Mouse (Mus musculus): ENCODE data around the gene Dock9. TPM values are rescaled to one million over a fixed set of nuclear protein-coding genes. Genes with fewer than 3 reads are reported as not detected.
A peak's percentile ranks its signal among the peaks of the same experiment; 100 is the strongest.

Dock9 gene
- polyA plus RNA-seq, 1 experiment: 64.7 TPM

DNA sequence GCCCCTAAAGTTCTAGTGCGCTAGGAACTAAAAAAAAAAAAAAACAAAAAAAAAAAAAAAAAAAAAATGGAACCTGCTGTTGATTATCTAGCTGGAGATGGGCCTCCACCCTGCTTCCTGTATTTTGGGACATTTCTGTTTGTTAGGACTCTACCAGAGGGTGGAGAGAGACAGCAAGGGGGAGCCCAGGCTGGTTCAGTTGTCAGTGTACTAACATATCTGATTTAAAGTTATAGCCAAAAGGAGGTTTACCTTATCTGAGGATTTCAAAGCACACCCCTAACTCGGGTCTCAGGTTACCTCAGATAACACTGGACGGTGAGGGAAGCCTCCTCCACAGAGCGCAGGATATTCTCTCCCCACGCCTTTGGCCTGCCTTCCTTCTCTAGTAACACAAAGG, 4.0 kb downstream of the Dock9 start:
- DNase-seq (ENCODE audit: extremely low spot score in 1 of 2, low spot score in 1 of 2): no peak

DNA sequence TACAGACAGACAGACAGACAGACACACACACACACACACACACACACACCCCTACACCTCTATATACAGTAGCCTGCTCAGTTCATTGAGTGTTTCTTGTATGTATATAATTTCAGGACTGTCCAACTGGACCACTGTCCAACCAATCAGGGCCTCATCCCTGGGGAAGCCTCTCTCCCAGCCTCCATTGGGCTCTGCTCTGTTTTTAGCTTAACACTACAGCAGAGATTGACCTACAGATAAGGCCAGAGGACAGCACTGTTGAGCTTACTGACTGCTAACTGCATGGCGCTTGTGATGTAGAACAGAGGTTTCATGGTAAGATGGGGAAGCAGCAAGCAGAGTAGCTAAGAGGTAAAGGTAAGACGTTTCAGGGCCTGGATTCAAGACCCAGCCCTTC, 5.7 kb downstream of the Dock9 start:
- no peak for DNase-seq (ENCODE audit: extremely low spot score in 1 of 2, low spot score in 1 of 2)

DNA sequence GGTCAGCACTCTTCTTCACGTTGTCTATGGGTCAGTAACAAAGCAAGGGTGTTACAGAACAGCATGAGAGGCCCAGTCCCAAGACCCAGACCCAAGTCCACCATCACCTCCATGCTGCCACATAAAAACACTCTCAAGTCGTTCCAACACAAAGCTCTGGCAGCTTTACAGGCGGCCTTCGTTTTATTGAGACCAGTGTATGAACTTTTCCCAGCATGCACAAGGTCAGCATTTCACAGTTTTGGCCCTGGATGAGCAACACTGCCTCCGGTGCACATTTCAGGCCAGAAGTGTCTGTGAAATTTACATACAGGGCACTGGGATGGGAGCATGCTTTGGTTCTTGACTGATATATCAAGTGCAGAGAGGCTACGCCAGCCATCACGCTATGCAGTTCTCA, 6.5 kb downstream of the Dock9 start:
- DNase-seq (ENCODE audit: extremely low spot score in 1 of 2, low spot score in 1 of 2): no peak

DNA sequence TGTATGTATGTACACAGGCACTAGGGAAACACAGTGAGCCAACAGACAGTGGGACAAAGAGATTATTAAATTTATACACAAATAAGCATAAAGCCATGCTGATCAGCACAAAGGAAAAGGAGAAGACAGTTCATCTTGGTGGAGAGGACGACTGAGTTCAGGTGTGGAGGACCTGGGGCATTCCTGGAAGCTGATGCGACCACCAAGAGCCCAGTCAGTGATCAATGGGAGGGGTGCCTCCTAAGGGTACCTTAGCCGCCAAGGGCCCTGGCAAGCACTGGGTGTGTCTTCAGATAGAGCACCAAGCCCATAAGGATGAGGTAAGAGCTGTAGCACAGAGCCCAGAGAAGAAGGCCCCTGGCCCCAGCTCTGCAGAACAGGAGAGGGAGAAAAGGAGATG, 8.4 kb downstream of the Dock9 start:
- no peak for DNase-seq (ENCODE audit: extremely low spot score in 1 of 2, low spot score in 1 of 2)

DNA sequence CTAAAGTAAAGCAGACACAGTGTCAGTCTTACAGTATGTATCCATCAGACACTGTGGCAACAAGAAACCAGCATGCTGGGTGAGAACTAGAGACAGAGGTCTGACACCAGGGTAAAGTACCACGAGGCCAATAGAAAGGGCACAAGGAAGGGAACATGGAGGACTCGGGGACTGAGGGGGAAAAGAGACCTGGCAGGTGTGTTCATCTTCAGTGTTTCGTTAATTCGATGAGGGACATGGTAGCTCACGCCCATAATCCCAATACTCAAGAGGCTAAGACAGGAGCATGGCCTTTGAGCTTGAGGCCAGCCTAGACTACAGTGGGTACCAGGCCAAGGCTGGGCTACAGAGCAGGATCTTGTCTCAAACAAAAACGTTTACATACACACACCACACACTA, 9.2 kb downstream of the Dock9 start:
- DNase-seq (ENCODE audit: extremely low spot score in 1 of 2, low spot score in 1 of 2): no peak

DNA sequence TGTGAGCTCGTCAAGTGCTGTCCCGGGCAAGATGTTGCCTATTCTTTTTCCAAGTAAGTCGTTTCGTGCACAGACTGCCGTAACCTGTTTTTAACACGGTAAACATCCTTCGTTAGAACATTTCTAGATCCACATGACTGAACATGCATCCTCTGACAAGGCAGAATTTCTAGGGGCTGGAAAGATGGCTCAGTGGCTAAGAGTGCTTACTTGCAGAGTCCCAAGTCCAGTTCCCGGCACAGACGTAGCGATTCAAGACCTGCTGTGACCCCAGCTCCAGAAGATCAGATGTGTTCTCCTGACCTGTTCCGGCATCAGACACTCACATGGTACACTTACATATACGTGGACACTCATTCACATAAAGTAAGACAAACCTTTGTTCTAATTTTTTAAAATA, 10.2 kb downstream of the Dock9 start:
- no peak for DNase-seq (ENCODE audit: extremely low spot score in 1 of 2, low spot score in 1 of 2)

DNA sequence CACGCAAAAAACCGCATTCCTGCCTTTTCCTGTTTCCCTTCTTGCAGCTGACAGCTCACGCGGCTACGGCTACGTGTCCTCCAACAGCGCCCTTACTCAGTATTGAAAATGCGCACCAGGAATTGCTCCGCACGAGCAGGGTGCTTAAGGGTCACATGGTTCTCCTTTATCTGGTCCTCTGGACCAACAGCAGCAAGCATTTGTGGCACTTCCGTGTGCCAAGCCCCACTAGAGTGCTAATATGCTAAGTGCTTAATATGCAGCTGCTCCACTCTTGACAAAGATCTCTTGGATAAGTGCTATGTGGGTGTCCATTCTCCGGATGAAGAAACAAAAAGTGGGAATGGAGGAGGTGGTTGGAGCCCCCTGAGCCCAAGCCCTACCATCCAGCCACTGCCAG, 10.7 kb downstream of the Dock9 start:
- DNase-seq (ENCODE audit: extremely low spot score in 1 of 2, low spot score in 1 of 2): no peak

DNA sequence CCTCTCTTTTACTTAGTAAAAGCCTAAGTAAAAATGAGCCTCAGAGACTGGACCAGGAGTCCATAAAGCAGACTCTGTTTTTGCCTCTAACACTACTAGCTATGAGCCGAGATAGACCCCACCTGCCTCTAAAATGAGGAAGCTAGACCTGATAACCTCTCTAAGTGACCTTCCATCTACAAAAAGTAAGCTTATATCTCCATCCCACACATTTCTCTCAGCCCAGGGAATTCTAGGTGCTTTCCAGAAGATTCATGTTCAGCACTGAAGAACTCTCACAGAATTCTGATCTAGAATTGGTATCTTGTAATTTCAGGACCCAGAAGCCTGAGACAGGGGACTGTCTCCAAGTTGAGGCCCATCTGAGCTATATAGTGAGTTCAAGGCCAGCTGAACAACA, 12.2 kb downstream of the Dock9 start:
- no peak for DNase-seq (ENCODE audit: extremely low spot score in 1 of 2, low spot score in 1 of 2)

DNA sequence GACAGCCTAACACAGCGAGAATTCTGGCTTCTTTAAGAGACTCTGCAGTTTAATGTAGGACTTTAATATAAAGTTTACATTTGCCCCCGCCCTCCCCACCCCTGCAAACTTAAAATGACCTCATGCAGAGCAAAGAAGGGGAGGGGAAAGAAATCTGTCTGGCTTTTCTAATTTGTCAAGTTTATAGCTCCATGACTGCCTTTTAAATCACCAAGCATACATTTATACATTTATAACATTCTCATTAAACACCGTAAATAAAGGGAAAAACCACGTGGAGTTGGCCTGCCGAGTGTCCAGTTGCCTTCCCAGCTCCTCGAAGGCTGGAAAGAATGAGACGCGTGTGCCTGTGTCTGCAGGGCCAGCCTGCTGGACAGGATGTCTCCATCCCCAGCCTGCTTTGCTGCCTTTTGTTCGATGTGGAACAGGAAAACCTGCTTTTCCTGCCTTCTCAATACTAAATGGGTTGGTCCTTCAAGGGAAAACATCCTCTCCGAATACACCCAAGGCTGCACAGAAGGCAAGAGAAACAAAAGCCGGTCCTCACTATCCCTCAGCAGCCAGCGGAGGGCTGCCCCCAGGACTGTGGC, 16.6 kb downstream of the Dock9 start:
- no peak for DNase-seq (ENCODE audit: extremely low spot score in 1 of 2, low spot score in 1 of 2)

DNA sequence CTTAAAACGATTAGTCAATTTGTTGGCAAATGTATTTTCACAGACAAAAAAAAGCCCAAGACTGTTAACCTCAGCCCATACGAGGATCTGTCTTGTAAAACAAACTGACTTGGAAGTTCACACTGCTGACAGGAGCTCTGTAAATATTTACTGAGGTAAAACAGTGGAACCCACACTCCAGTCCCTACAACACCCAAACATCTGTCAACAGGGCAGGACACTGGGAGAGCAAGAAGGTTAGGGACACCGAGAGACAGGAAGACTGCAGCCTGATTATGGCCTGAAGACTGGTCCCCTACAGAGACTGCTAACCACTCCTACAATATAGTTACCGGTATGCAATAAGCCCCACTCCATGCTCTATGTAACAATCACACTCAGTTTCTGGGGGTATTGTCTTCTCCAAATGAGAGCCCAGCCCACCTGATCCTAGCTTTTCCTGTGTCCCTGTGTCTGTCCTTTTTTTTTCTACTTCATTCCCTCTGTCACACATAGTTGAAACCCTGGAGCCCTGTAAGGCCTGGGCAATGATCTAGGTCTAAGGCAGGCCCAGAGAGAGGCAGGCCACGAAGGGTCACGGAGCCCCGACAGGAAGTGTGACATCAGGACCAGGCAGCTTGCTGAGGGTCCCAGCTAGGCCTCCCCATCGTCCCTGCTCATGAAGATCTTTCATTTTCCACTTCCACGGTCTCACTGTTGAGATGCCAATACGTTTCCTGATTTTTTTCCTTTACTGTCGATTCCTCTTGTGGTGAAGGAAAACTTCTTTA, 17.3 kb downstream of the Dock9 start:
- DNase-seq (ENCODE audit: extremely low spot score in 1 of 2, low spot score in 1 of 2): no peak

DNA sequence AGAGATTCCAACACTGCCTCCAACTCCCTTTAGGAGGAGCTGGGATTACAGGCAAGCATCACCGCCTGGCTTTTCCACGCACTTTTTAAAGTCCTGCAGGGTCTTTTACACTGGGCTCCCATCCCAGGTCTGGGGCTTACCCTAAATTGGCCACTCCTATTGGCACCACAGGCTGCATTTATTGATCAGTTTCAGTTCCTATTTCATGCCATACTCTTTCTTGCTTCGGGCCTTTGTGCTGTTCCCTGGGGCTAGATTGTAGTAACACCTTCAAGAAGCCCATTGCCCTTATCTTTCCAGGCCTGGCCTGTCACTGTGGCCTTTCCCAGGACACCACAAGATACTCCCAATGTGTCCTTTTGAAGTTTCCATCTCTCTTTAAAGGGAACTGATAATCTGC, 18.0 kb downstream of the Dock9 start:
- no peak for DNase-seq (ENCODE audit: extremely low spot score in 1 of 2, low spot score in 1 of 2)

DNA sequence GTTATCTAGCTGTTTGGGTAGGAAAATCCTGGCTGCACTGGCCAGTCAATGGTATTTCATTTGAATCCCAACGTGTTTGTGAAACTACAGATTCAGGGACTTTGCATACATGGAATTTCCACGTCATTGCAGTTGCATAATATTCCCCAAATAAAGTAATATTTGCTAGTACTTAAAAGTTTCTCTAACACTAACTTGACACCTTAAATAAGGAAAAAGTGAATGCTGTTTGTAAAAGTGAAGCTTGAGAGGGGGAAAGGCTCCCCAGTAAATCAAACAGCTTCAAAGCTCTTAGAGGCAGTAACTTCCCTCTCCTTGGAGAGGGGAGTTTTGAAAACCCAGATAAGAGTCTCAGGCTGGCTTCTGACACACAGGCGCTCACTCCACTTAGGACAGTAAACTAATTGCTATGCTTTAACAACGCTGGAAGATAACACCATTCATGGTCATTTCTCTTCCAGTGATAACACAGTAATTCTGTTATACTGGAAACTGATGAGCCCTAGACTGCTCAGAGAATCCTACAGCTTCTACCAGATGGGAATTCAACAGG, 20.3 kb downstream of the Dock9 start:
- DNase-seq (ENCODE audit: extremely low spot score in 1 of 2, low spot score in 1 of 2): no peak

DNA sequence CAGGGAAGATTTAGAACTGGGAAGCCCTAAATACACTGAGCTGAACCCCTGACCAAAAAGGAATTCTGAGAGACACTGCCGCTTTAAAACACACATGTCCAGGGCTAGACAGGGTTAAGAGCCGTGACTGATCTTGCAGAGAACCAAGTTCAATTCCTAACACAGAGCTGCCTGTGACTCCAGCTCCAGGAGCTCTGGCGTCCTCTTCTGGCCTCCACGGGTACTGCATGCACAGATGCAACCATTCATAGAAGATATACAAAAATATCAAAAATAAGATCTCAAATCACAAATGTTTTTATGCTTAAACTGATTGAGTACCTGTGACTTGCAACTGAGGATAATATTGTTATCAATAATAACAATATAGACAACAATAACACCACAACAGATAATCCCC, 20.9 kb downstream of the Dock9 start:
- DNase-seq (ENCODE audit: extremely low spot score in 1 of 2, low spot score in 1 of 2): no peak

DNA sequence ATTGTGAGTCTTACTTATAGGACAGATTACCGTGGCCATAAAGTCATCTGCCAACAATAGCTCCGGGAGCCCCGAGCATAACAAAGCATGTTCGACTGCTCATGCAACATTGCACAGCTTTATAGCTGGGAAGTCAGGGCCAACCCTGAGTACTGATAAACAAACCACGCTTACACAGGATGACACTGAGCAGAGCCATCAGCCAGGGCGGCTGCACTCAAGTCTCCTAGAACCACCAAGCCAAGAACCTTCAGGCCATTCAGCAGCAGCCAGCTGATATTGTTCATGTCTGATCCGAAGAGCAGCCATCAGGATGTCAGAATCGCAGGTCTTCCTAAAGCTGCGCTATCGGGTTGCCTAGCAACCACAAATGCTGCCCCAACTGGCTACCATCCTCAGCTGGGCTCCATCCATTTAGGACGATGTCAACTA, 35.6 kb downstream of the Dock9 start:
- DNase-seq (ENCODE audit: extremely low spot score in 1 of 2, low spot score in 1 of 2): no peak

DNA sequence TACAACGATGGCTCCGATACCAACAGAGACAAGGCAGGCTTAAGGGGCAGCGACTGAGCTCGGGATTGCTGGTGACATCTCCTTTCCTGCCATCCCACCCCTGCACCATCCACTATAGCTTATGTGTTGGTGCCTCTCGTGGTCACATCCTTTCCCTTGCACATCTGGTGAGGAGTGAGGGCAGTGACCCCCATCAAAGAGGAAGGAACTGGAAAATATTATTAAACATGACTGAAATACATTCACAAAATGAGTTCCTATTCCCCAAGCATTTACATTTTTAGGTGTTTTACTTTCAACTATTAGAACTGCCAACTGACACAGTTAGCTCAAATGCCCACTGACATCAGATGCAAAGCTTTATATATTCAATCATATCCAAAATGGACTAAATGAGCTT, 37.2 kb downstream of the Dock9 start:
- no peak for DNase-seq (ENCODE audit: extremely low spot score in 1 of 2, low spot score in 1 of 2)

DNA sequence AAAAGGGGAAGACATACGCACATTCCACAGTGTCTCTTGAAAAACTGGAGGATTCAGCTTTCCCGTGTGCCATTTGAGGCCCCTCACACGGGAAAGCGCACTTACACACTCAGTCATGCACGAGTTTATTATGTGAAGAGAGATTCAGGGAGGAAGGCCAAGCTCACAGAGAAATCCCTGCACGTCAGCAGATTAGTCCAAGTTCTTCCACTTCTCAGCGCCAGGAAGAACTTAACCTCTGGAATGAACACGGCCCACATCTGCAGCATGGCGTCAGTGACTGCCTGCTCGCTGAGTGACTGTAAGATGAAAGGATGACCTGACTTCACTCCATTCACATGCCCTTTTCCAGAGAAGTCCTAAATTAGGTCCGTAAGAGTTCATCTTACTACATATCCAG, 43.5 kb downstream of the Dock9 start:
- DNase-seq (ENCODE audit: extremely low spot score in 1 of 2, low spot score in 1 of 2): no peak

DNA sequence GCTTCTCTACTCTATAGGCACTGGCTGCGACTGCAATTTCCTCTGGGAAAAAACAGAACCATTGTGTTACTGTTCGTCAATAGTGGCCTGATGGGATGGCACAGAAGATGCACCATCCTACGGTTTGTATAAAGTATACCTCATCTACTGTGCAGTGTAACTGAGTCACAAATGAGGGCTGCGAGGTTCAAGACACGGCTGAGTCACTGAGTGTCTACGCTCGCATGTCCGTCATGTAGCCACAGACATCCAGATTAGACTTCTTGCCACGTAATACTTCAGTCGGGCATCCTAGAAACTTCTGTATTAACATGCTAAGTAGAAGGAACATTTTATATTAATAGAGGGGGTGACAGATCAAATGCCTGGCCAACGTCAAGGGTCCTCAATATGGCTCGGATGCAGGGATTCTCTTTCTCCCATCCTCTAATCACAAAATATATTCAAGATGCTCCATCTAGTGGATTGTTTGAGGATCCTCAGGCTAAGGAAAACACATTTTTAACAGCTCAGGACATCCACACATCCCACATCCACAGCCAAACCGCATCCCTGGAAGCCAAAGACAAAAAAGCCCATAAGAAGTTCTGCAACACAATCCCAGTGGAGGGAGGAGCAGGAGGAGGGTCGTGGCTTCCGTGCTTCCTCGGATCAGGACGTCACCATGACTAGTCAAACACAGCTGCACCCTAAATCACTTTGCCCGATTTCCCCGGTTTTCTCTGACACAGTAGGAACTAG, 44.8 kb downstream of the Dock9 start:
- DNase-seq (ENCODE audit: extremely low spot score in 1 of 2, low spot score in 1 of 2): peak in 1 of 2 experiments; percentile 52

DNA sequence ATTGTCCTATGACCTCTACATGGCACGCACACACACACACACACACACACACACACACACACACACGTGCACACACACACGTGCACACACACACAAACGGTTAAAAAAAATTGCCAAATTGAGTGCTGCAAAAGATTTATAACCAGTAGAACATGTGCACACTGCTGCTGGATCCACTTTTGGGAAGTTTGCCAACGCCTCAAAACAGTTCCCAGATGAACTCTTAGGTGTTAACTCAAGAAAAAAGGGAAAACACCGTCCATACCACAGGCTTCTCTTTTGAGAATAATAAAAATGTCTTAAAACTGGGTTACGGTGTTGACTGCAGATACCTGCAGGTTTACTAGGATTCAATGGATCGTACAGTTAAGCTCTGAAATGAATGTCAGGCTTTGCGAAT, 48.0 kb downstream of the Dock9 start:
- DNase-seq (ENCODE audit: extremely low spot score in 1 of 2, low spot score in 1 of 2): no peak

DNA sequence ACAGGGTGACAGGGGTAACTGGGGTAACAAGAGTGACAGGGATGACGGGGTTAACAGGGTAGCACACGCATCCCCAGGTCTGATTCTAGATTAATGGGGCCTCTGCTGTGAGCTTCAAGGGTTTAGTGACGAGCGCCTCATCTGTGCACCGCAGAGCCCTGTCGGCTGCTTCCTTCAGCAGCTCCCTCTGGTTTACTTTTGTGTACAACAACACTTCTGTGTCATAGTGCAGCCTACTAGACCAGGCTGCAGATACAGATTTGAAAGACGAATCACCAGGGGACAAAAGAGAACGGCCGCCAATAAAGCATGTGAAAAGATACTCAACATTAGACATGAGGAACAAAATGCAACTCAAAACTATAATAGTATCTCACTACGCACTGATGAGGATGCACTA, 48.6 kb downstream of the Dock9 start:
- DNase-seq (ENCODE audit: extremely low spot score in 1 of 2, low spot score in 1 of 2): no peak

DNA sequence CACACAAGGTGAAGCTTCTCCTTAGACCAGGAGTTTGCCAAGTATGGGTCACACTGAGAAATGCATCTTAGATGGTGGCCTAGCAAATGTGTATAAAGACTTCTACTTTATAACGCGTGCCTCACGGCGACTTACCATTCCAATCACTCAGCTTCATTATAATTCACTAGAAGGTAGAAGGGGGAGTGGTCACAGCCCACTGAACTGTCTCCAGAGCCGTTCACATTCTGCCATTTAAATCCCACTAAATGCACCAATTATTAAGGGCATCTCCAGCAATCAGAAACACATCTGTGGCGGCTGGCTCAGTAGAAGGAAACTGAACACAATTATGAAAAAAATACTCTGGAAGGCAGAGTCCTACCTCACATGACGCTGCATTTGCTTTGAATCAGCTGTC, 50.3 kb downstream of the Dock9 start:
- DNase-seq (ENCODE audit: extremely low spot score in 1 of 2, low spot score in 1 of 2): no peak

DNA sequence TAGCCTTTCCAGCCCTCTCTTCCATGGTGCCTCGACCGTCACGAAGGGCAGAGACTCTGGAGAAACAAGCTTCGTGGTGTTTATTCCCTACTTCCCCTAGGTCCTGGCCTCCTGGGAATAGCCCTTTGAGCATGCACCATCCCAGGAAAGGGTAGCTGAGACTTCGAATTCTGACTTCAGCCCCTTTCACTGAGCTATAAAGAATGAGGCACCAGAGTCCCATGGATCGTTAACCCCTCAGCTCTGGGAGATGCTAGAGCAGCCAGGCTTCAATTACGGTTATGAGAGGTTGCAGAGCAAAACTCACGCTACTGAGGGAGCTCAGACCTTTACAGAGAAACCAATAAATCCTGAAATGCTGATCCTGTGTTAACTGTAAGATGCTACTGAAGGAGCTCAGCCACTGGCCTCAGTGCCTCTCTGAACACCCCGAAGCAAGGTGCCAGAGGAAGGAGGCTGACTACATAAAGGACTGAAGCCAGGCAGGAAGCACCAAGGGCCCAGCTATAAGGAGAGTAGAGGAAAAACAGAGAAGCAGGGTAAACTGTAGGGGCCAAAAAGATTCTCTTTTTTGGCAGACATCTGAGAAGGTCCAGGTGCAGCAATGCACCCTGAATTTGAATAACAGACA, 53.7 kb downstream of the Dock9 start:
- no peak for DNase-seq (ENCODE audit: extremely low spot score in 1 of 2, low spot score in 1 of 2)

Data from frontal cortex, adult 2 months (tissue).